Mouse (Mus musculus) testis, adult 2 months (tissue): Measurements from ENCODE around the gene Prickle3.

Experiments
- CTCF ChIP-seq: fragments of 200-500 bp; IDR thresholded peaks from 2 replicates; pipeline ENCODE4 v1.5.1; 2012; ENCODE audit warnings: low read depth, mild to moderate bottlenecking, inconsistent platforms, low read length, moderate library complexity; ENCODE audit not compliant: control insufficient read depth, insufficient read depth, insufficient replicate concordance
- POLR2A ChIP-seq: fragments of 200-500 bp; IDR thresholded peaks from 2 replicates; pipeline ENCODE4 v1.6.1; 2012; ENCODE audit warnings: low read depth, mild to moderate bottlenecking, inconsistent platforms, low read length, moderate library complexity; ENCODE audit not compliant: control insufficient read depth

DNA sequence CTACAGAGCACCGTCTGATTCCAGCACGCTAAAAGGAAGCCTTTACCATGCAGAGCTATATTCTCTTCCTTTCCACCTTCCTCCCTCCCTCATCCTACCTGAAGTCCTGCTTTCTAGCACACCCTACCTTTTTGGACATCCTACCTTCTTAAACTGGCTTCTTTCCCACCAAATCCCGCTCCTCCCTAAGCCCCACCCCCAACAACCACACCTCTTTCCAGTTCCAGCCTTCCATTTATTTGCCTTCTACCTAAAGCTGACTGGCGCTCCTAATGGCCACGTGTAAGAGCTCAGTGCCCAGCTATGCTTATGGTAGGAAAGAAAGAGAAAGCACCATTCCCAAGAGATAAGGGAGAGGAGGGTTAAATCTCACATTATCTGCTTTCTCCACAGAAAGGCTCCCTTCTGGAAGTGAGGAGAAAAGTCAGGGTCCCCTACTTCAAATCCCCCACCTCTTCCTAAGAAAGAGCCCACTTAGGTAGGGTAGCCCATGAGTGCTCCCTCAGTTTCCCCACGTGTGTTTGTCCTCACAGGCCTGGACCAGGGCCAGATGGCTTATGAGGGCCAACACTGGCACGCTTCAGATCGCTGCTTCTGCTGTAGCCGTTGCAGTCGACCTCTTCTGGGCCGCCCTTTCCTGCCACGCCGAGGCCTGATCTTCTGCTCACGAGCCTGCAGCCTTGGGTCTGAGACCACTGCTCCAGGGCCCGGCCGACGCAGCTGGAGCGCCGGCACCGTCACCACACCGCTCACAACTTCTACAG is 8.9 kb downstream of the Prickle3 start:
- TF ChIP-seq CTCF (no peak), POLR2A (no peak)
